Mouse (Mus musculus): Measurements from ENCODE around the gene Id2. TPM values are rescaled to one million over a fixed set of nuclear protein-coding genes. Genes with fewer than 3 reads are reported as not detected.

Id2 gene
- 511 and 550 TPM in 2 replicates for polyA plus RNA-seq (2014; fragmentation: Nextera tagmentation; extraction: Ambion mirVana)

- H3K27me3 ChIP-seq (ENCODE audit: control insufficient read depth, insufficient read depth, low read length): no peaks in the 10 kb centered on the region
Measured at GRCm38 (mm10) chr12:25097052-25097209, at the start of gene Id2. Gene Id2, minus strand, starts transcription at chr12:25097140.

GRCm38 (mm10) chr12:25145344-25145698, 48.4 kb upstream of the Id2 start:
- Histone ChIP-seq H3K9me3 (replicated peaks; ENCODE audit: control insufficient read depth, low read length) (no peaks in the 10 kb centered on the region), H3K36me3 (ENCODE audit: control insufficient read depth, insufficient read depth, low read length) (no peaks in the 10 kb centered on the region), H3K4me3 (ENCODE audit: low read depth, low read length) (no peak overlapping the region), H3K4me1 (ENCODE audit: control insufficient read depth, insufficient read depth, low read length) (no peaks in the 10 kb centered on the region), H3K27ac (ENCODE audit: low read depth, low read length) (no peak overlapping the region), H3K9ac (ENCODE audit: low read depth, low read length) (no peak overlapping the region), H3K27me3 (ENCODE audit: control insufficient read depth, insufficient read depth, low read length) (no peaks in the 10 kb centered on the region), H3K4me2 (no peak overlapping the region)
- ATAC-seq (replicated peaks; ENCODE audit: insufficient number of reproducible peaks, low FRiP score, low TSS enrichment): no peak
- WGBS (ENCODE audit: insufficient replicate concordance): 62% methylated on average over 3 of the region's 3 CpGs

More at GRCm38 (mm10) chr12:25097052-25097209, at the start of gene Id2:
- no peaks in the 10 kb centered on the region; the same call in 1 of the 2 replicates for H3K36me3 ChIP-seq (ENCODE audit: control insufficient read depth, insufficient read depth, low read length)
- H3K9ac ChIP-seq (ENCODE audit: low read depth, low read length): peak within 1 kb of the TSS; percentile 78
- peak within 1 kb of the TSS; percentile 90 for H3K4me2 ChIP-seq
- peaks cover 24% of the 10 kb centered on the region for H3K4me1 ChIP-seq (ENCODE audit: control insufficient read depth, insufficient read depth, low read length)
- peak within 1 kb of the TSS; percentile 93 for H3K27ac ChIP-seq (ENCODE audit: low read depth, low read length)
- ATAC-seq (replicated peaks; ENCODE audit: insufficient number of reproducible peaks, low FRiP score, low TSS enrichment): no peak
- H3K9me3 ChIP-seq (replicated peaks; ENCODE audit: control insufficient read depth, low read length): no peaks in the 10 kb centered on the region
- WGBS (ENCODE audit: insufficient replicate concordance): 0% methylated on average over 1 of the region's 1 CpGs
- H3K4me3 ChIP-seq (ENCODE audit: low read depth, low read length): peak within 1 kb of the TSS; percentile 74

GRCm38 (mm10) chr12:25144591-25145343, 47.8 kb upstream of the Id2 start:
- Histone ChIP-seq H3K4me2 (no peak overlapping the region), H3K27me3 (ENCODE audit: control insufficient read depth, insufficient read depth, low read length) (no peaks in the 10 kb centered on the region), H3K36me3 (ENCODE audit: control insufficient read depth, insufficient read depth, low read length) (no peaks in the 10 kb centered on the region), H3K4me1 (ENCODE audit: control insufficient read depth, insufficient read depth, low read length) (no peaks in the 10 kb centered on the region), H3K9ac (ENCODE audit: low read depth, low read length) (no peak overlapping the region), H3K4me3 (ENCODE audit: low read depth, low read length) (no peak overlapping the region), H3K9me3 (replicated peaks; ENCODE audit: control insufficient read depth, low read length) (no peaks in the 10 kb centered on the region), H3K27ac (ENCODE audit: low read depth, low read length) (no peak overlapping the region)
- ATAC-seq (replicated peaks; ENCODE audit: insufficient number of reproducible peaks, low FRiP score, low TSS enrichment): no peak
- 68% methylated on average over 5 of the region's 5 CpGs for WGBS (ENCODE audit: insufficient replicate concordance)

GRCm38 (mm10) chr12:25143492-25143891, 46.6 kb upstream of the Id2 start:
- Histone ChIP-seq H3K36me3 (ENCODE audit: control insufficient read depth, insufficient read depth, low read length) (no peaks in the 10 kb centered on the region), H3K27me3 (ENCODE audit: control insufficient read depth, insufficient read depth, low read length) (no peaks in the 10 kb centered on the region), H3K9ac (ENCODE audit: low read depth, low read length) (no peak overlapping the region), H3K4me3 (ENCODE audit: low read depth, low read length) (no peak overlapping the region), H3K4me1 (ENCODE audit: control insufficient read depth, insufficient read depth, low read length) (no peaks in the 10 kb centered on the region; the same call in 1 of the 2 replicates), H3K9me3 (replicated peaks; ENCODE audit: control insufficient read depth, low read length) (no peaks in the 10 kb centered on the region), H3K4me2 (no peak overlapping the region), H3K27ac (ENCODE audit: low read depth, low read length) (no peak overlapping the region)
- WGBS (ENCODE audit: insufficient replicate concordance): 61% methylated on average over 2 of the region's 2 CpGs
- no peak for ATAC-seq (replicated peaks; ENCODE audit: insufficient number of reproducible peaks, low FRiP score, low TSS enrichment)

- Histone ChIP-seq H3K4me3 (ENCODE audit: low read depth, low read length) (no peak overlapping the region), H3K27me3 (ENCODE audit: control insufficient read depth, insufficient read depth, low read length) (no peaks in the 10 kb centered on the region), H3K9me3 (replicated peaks; ENCODE audit: control insufficient read depth, low read length) (no peaks in the 10 kb centered on the region), H3K27ac (ENCODE audit: low read depth, low read length) (no peak overlapping the region), H3K36me3 (ENCODE audit: control insufficient read depth, insufficient read depth, low read length) (no peaks in the 10 kb centered on the region), H3K4me1 (ENCODE audit: control insufficient read depth, insufficient read depth, low read length) (no peaks in the 10 kb centered on the region; the same call in 1 of the 2 replicates), H3K4me2 (no peak overlapping the region), H3K9ac (ENCODE audit: low read depth, low read length) (no peak overlapping the region)
- no peak for ATAC-seq (replicated peaks; ENCODE audit: insufficient number of reproducible peaks, low FRiP score, low TSS enrichment)
- 74% methylated on average over 7 of the region's 7 CpGs for WGBS (ENCODE audit: insufficient replicate concordance)
Measured at GRCm38 (mm10) chr12:25142251-25142650, 45.3 kb upstream of the Id2 start.

GRCm38 (mm10) chr12:25141311-25141710, 44.4 kb upstream of the Id2 start:
- Histone ChIP-seq H3K27me3 (ENCODE audit: control insufficient read depth, insufficient read depth, low read length) (no peaks in the 10 kb centered on the region), H3K4me2 (no peak overlapping the region), H3K9ac (ENCODE audit: low read depth, low read length) (no peak overlapping the region), H3K36me3 (ENCODE audit: control insufficient read depth, insufficient read depth, low read length) (no peaks in the 10 kb centered on the region), H3K4me3 (ENCODE audit: low read depth, low read length) (no peak overlapping the region), H3K9me3 (replicated peaks; ENCODE audit: control insufficient read depth, low read length) (no peaks in the 10 kb centered on the region), H3K4me1 (ENCODE audit: control insufficient read depth, insufficient read depth, low read length) (no peaks in the 10 kb centered on the region; the same call in 1 of the 2 replicates), H3K27ac (ENCODE audit: low read depth, low read length) (no peak overlapping the region)
- 67% methylated on average over 7 of the region's 7 CpGs for WGBS (ENCODE audit: insufficient replicate concordance)
- ATAC-seq (replicated peaks; ENCODE audit: insufficient number of reproducible peaks, low FRiP score, low TSS enrichment): no peak

- H3K27me3 ChIP-seq (ENCODE audit: control insufficient read depth, insufficient read depth, low read length): no peaks in the 10 kb centered on the region
- ATAC-seq (replicated peaks; ENCODE audit: insufficient number of reproducible peaks, low FRiP score, low TSS enrichment): no peak
- 82% methylated on average over 6 of the region's 6 CpGs for WGBS (ENCODE audit: insufficient replicate concordance)
- no peak overlapping the region for H3K4me2 ChIP-seq
- no peak overlapping the region for H3K9ac ChIP-seq (ENCODE audit: low read depth, low read length)
- no peaks in the 10 kb centered on the region for H3K9me3 ChIP-seq (replicated peaks; ENCODE audit: control insufficient read depth, low read length)
- no peak overlapping the region for H3K4me3 ChIP-seq (ENCODE audit: low read depth, low read length)
- H3K4me1 ChIP-seq (ENCODE audit: control insufficient read depth, insufficient read depth, low read length): no peaks in the 10 kb centered on the region; the same call in 1 of the 2 replicates
- H3K36me3 ChIP-seq (ENCODE audit: control insufficient read depth, insufficient read depth, low read length): no peaks in the 10 kb centered on the region
- no peak overlapping the region for H3K27ac ChIP-seq (ENCODE audit: low read depth, low read length)
Measured at GRCm38 (mm10) chr12:25140115-25140514, 43.2 kb upstream of the Id2 start.

- Histone ChIP-seq H3K4me3 (ENCODE audit: low read depth, low read length) (no peak overlapping the region), H3K9ac (ENCODE audit: low read depth, low read length) (no peak overlapping the region), H3K9me3 (replicated peaks; ENCODE audit: control insufficient read depth, low read length) (no peaks in the 10 kb centered on the region), H3K36me3 (ENCODE audit: control insufficient read depth, insufficient read depth, low read length) (no peaks in the 10 kb centered on the region), H3K4me2 (no peak overlapping the region), H3K4me1 (ENCODE audit: control insufficient read depth, insufficient read depth, low read length) (no peaks in the 10 kb centered on the region; the same call in 1 of the 2 replicates), H3K27me3 (ENCODE audit: control insufficient read depth, insufficient read depth, low read length) (no peaks in the 10 kb centered on the region), H3K27ac (ENCODE audit: low read depth, low read length) (no peak overlapping the region)
- WGBS (ENCODE audit: insufficient replicate concordance): 87% methylated on average over 4 of the region's 4 CpGs
- no peak for ATAC-seq (replicated peaks; ENCODE audit: insufficient number of reproducible peaks, low FRiP score, low TSS enrichment)
Measured at GRCm38 (mm10) chr12:25138616-25139015, 41.7 kb upstream of the Id2 start.

- Histone ChIP-seq H3K36me3 (ENCODE audit: control insufficient read depth, insufficient read depth, low read length) (no peaks in the 10 kb centered on the region), H3K4me3 (ENCODE audit: low read depth, low read length) (no peak overlapping the region), H3K27me3 (ENCODE audit: control insufficient read depth, insufficient read depth, low read length) (no peaks in the 10 kb centered on the region), H3K9ac (ENCODE audit: low read depth, low read length) (no peak overlapping the region), H3K4me1 (ENCODE audit: control insufficient read depth, insufficient read depth, low read length) (peaks cover 2% of the 10 kb centered on the region; the same call in 1 of the 2 replicates), H3K4me2 (no peak overlapping the region), H3K27ac (ENCODE audit: low read depth, low read length) (no peak overlapping the region), H3K9me3 (replicated peaks; ENCODE audit: control insufficient read depth, low read length) (no peaks in the 10 kb centered on the region)
- 71% methylated on average over 12 of the region's 12 CpGs for WGBS (ENCODE audit: insufficient replicate concordance)
- ATAC-seq (replicated peaks; ENCODE audit: insufficient number of reproducible peaks, low FRiP score, low TSS enrichment): no peak
Measured at GRCm38 (mm10) chr12:25132046-25132445, 35.1 kb upstream of the Id2 start.

Data from heart, embryonic 11.5 days (tissue).